In the genomic region with DNA sequence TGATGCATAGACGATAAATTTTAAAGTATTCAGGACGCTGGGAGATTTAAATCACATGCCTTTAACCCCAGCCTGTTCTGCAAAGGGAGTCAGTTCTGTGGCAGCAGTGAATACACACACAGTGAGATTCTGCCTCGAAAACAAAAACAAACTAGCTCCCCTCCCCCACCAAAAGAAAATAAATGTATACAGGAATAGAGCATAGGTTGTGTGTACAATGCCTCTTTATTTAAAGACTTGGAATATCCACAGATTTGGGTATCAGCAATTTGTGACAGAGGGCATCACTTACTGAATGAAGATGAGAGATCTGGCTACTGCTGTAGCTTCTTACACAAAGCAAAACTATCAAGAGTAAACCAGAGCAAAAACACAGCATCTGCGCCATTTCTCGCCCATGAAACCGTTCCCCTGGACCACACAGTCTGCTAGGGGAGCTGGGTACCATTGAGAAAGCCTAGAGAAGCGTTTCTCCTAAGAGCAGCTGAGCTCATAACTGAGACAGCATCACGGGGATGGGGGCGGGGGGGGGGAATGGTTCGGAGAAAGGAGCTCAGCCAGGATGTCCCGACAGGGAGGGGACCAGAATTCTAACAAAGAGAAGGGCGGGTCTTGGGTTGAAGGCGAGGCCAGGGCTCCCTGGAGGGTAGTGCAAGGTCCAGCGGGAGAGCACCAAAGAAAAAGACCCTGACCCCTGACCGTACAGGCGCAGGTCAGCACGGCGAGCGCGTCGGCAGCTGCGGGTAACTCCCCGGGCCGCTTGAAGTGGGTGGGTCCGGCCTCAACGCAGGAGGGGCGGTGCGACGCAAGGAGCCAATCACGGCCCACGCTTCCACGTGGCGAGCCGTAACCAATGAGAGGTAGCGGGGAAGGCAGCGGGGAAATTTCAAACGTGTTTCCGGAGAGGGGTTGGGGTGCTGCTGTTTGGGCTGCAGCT, we compare ENCODE assay signal across 8 mouse cellular contexts. TPM values are rescaled to one million over a fixed set of nuclear protein-coding genes. Genes with fewer than 3 reads are reported as not detected.
A peak's percentile ranks its signal among the peaks of the same experiment; 100 is the strongest.
DNase-seq lines count a peak whose midpoint lies in the region; ATAC-seq and TF ChIP-seq lines count a peak whose summit lies in the region.

A gene (plus strand): TSS at position 879 of the 937 bp plus-strand sequence.

- peak within 1 kb of the TSS; percentile 92 for H3K4me3 ChIP-seq in bone marrow macrophage, adult 2 months (ENCODE audit: insufficient read depth, low read length)
- peak within 1 kb of the TSS; percentile 80 for H3K4me3 ChIP-seq in embryonic fibroblast, embryonic 13.5 days (ENCODE audit: insufficient read depth, low read length)
- peak within 1 kb of the TSS; percentile 94 for H3K4me3 ChIP-seq in heart, embryonic 11.5 days (ENCODE audit: low read depth, low read length)
- H3K4me3 ChIP-seq in kidney, embryonic 16.5 days (ENCODE audit: low read length): peak within 1 kb of the TSS; percentile 92
- H3K4me3 ChIP-seq in liver, adult 2 months (ENCODE audit: insufficient read depth, low read depth, low read length): peak within 1 kb of the TSS; percentile 81
- H3K4me3 ChIP-seq in myocyte: peak within 1 kb of the TSS; percentile 39

- H3ac ChIP-seq in myocyte (ENCODE audit: control insufficient read depth, insufficient read length): peak within 1 kb of the TSS; percentile 91

- peak; percentile 99 for ATAC-seq in heart, embryonic 11.5 days (replicated peaks; ENCODE audit: insufficient number of reproducible peaks, low FRiP score, low TSS enrichment)
- peak; percentile 99 for ATAC-seq in kidney, embryonic 16.5 days (ENCODE audit: low FRiP score, low TSS enrichment)

- H3K27me3 ChIP-seq in heart, embryonic 11.5 days (ENCODE audit: control insufficient read depth, insufficient read depth, low read length): no peaks in the 10 kb centered on the region
- no peaks in the 10 kb centered on the region for H3K27me3 ChIP-seq in kidney, embryonic 16.5 days (ENCODE audit: insufficient read depth, low read length)
- H3K27me3 ChIP-seq in liver, adult 2 months (ENCODE audit: control insufficient read depth, insufficient read depth, low read length): no peaks in the 10 kb centered on the region
- no peaks in the 10 kb centered on the region for H3K27me3 ChIP-seq in myocyte (ENCODE audit: control insufficient read depth, insufficient read depth, insufficient read length)
- H3K27me3 ChIP-seq in splenic B cell, adult 2 months (ENCODE audit: control insufficient read depth, insufficient read depth, low read length, poor library complexity, severe bottlenecking): no peaks in the 10 kb centered on the region

- DNase-seq in A20 (ENCODE audit: low read depth, low spot score): peak; percentile 97
- peak; percentile 78 for DNase-seq in liver, adult 2 months (ENCODE audit: extremely low read depth, low read depth, low spot score)
- DNase-seq in splenic B cell, adult 2 months (ENCODE audit: low read depth, low spot score): peak; percentile 93

- H3K4me2 ChIP-seq in heart, embryonic 11.5 days: peak within 1 kb of the TSS; percentile 66
- H3K4me2 ChIP-seq in kidney, embryonic 16.5 days (replicated peaks; ENCODE audit: low read depth, low read length): peak within 1 kb of the TSS; percentile 77
- peak within 1 kb of the TSS; percentile 69 for H3K4me2 ChIP-seq in myocyte (ENCODE audit: low read depth)

- H3K36me3 ChIP-seq in heart, embryonic 11.5 days (ENCODE audit: control insufficient read depth, insufficient read depth, low read length): no peaks in the 10 kb centered on the region
- H3K36me3 ChIP-seq in kidney, embryonic 16.5 days (ENCODE audit: insufficient read depth, low read length): no peaks in the 10 kb centered on the region
- no peaks in the 10 kb centered on the region for H3K36me3 ChIP-seq in liver, adult 2 months (ENCODE audit: control insufficient read depth, insufficient read depth, low read length)
- H3K36me3 ChIP-seq in myocyte (ENCODE audit: control insufficient read depth, insufficient read depth): no peaks in the 10 kb centered on the region
- H3K36me3 ChIP-seq in splenic B cell, adult 2 months (ENCODE audit: control insufficient read depth, insufficient read depth, low read length, poor library complexity, severe bottlenecking): no peaks in the 10 kb centered on the region

- H3K9ac ChIP-seq in heart, embryonic 11.5 days (ENCODE audit: low read depth, low read length): peak within 1 kb of the TSS; percentile 86
- peak within 1 kb of the TSS; percentile 85 for H3K9ac ChIP-seq in kidney, embryonic 16.5 days (replicated peaks; ENCODE audit: low read length)
- peak within 1 kb of the TSS; percentile 66 for H3K9ac ChIP-seq in liver, adult 2 months (ENCODE audit: low read depth, low read length)

- H3K4me1 ChIP-seq in bone marrow macrophage, adult 2 months (ENCODE audit: control insufficient read depth, insufficient read depth, low read length): peaks cover 8% of the 10 kb centered on the region
- H3K4me1 ChIP-seq in embryonic fibroblast, embryonic 13.5 days (ENCODE audit: control insufficient read depth, insufficient read depth, low read length): no peaks in the 10 kb centered on the region
- peaks cover 4% of the 10 kb centered on the region; the same call in 1 of the 2 replicates for H3K4me1 ChIP-seq in heart, embryonic 11.5 days (ENCODE audit: control insufficient read depth, insufficient read depth, low read length)
- peaks cover 14% of the 10 kb centered on the region for H3K4me1 ChIP-seq in kidney, embryonic 16.5 days (ENCODE audit: insufficient read depth, low read length)
- 0 out of 2 replicates have a peak, but pooled peaks cover 5% of the 10 kb centered on the region for H3K4me1 ChIP-seq in liver, adult 2 months (ENCODE audit: control insufficient read depth, insufficient read depth, low read length)

- 1% methylated on average over 34 of the region's 38 CpGs for WGBS in heart, embryonic 11.5 days (ENCODE audit: insufficient replicate concordance)
- WGBS in kidney, embryonic 16.5 days: under 1% methylated on average over 38 of the region's 38 CpGs
- WGBS in liver, adult 2 months: 2% methylated on average over 38 of the region's 38 CpGs

- no peak for TF ChIP-seq POLR2A in bone marrow macrophage, adult 2 months (IDR thresholded peaks at IDR 0.05; ENCODE audit: borderline replicate concordance, low read depth, low read length)
- TF ChIP-seq POLR2A in embryonic fibroblast, embryonic 13.5 days (IDR thresholded peaks at IDR 0.05; ENCODE audit: low read depth, low read length): peak; percentile 93
- peak; percentile 42; the same call in 1 of the 2 replicates for TF ChIP-seq POLR2A in liver, adult 2 months (IDR thresholded peaks at IDR 0.05; ENCODE audit: extremely low read depth, insufficient read depth, low read length)
- TF ChIP-seq POLR2A in myocyte (IDR thresholded peaks at IDR 0.05; ENCODE audit: insufficient read length, low read depth): peak; percentile 96

- H3K79me2 ChIP-seq in liver, adult 2 months (ENCODE audit: control insufficient read depth, insufficient read depth, low read length): no peaks in the 10 kb centered on the region
- peaks cover 30% of the 10 kb centered on the region for H3K79me2 ChIP-seq in myocyte (ENCODE audit: control insufficient read depth, insufficient read depth)

- peak within 1 kb of the TSS; percentile 37; the same call in 1 of the 2 replicates for H3K27ac ChIP-seq in bone marrow macrophage, adult 2 months (ENCODE audit: insufficient read depth, low read depth, low read length)
- no peak within 1 kb of the TSS for H3K27ac ChIP-seq in embryonic fibroblast, embryonic 13.5 days (ENCODE audit: insufficient read depth, low read length)
- peak within 1 kb of the TSS; percentile 75 for H3K27ac ChIP-seq in heart, embryonic 11.5 days (ENCODE audit: low read depth, low read length)
- peak within 1 kb of the TSS; percentile 82 for H3K27ac ChIP-seq in kidney, embryonic 16.5 days (ENCODE audit: low read length)
- H3K27ac ChIP-seq in liver, adult 2 months (replicated peaks; ENCODE audit: insufficient read depth, low read depth, low read length): peak within 1 kb of the TSS; percentile 44; the same call in 1 of the 2 replicates

- no peak for TF ChIP-seq CTCF in bone marrow macrophage, adult 2 months (IDR thresholded peaks at IDR 0.05; ENCODE audit: low read depth, low read length)
- no peak for TF ChIP-seq CTCF in embryonic fibroblast, embryonic 13.5 days (IDR thresholded peaks at IDR 0.05; ENCODE audit: borderline replicate concordance, insufficient read depth, low read length)
- no peak for TF ChIP-seq CTCF in liver, adult 2 months (IDR thresholded peaks at IDR 0.05; ENCODE audit: low read depth, low read length)

- no peaks in the 10 kb centered on the region for H3K9me3 ChIP-seq in heart, embryonic 11.5 days (replicated peaks; ENCODE audit: control insufficient read depth, low read length)
- no peaks in the 10 kb centered on the region for H3K9me3 ChIP-seq in kidney, embryonic 16.5 days (ENCODE audit: low read length)

TF ChIP-seq in myocyte, 11 proteins besides CTCF, POLR2A, EP300 and RAD21:
- no peak for TF ChIP-seq TCF3 (IDR thresholded peaks at IDR 0.05; ENCODE audit: insufficient read length, low read depth)
- TF ChIP-seq USF1 (IDR thresholded peaks at IDR 0.05; ENCODE audit: low read depth): peak; percentile 94
- TF ChIP-seq REST (IDR thresholded peaks at IDR 0.05; ENCODE audit: insufficient read depth, insufficient read length): no peak
- peak in 2 of 3 experiments; percentile 49 to 75 for TF ChIP-seq MYOG (IDR thresholded peaks at IDR 0.05; ENCODE audit: control insufficient read depth in 1 of 3, insufficient read depth in 1 of 3, insufficient read length in 2 of 3, low read depth in 2 of 3)
- TF ChIP-seq TCF12 (IDR thresholded peaks at IDR 0.05; ENCODE audit: insufficient read depth, poor library complexity, severe bottlenecking): no peak
- TF ChIP-seq E2F4 (IDR thresholded peaks at IDR 0.05; ENCODE audit: insufficient read depth): peak; percentile 99
- TF ChIP-seq POLR2AphosphoS2 (IDR thresholded peaks at IDR 0.05; ENCODE audit: insufficient read length, low read depth): peak; percentile 97
- TF ChIP-seq MYOD1 (IDR thresholded peaks at IDR 0.05; ENCODE audit: control insufficient read depth in 1 of 3, insufficient read length in 2 of 3, low read depth in 2 of 3): peak in 2 of 3 experiments; percentile 51 to 57

RNA-seq across cellular contexts. Expression of the gene that starts here (rescaled TPM):
- polyA plus RNA-seq in bone marrow macrophage, adult 2 months (2012; ENCODE audit: insufficient read depth, insufficient read length, missing spikeins): 9.9 and 11.4 TPM in 2 replicates
- 17.5 and 24.7 TPM in 2 replicates for polyA plus RNA-seq in embryonic fibroblast, embryonic 13.5 days (2011; ENCODE audit: insufficient read length, low read depth, missing spikeins)
- 20.4 and 23.8 TPM in 2 replicates for polyA plus RNA-seq in heart, embryonic 11.5 days (2014; fragmentation: Nextera tagmentation; extraction: Ambion mirVana)
- polyA plus RNA-seq in kidney, embryonic 16.5 days (2015; fragmentation: Nextera tagmentation; extraction: Ambion mirVana): 36.5 and 36.9 TPM in 2 replicates
- 0.18 and 0.74 TPM in 2 replicates for total RNA-seq in liver, adult 2 months (2014; rRNA removed)
- polyA plus RNA-seq in liver, adult 2 months (2012; rRNA removed): not detected in 2 replicates
- polyA plus RNA-seq in myocyte (2012; fragmentation: generic; extraction: Trizol): 3.0 TPM

Comparison
In these comparisons a context has a peak if more than half of its experiments do, and no peak if none do; other contexts are left out.
1. Peak in DNase-seq, H3K4me3 ChIP-seq, H3K27ac ChIP-seq and H3K9ac ChIP-seq in liver, adult 2 months; RNA of the gene not detected or under 1 TPM.
2. H3K4me3 ChIP-seq: peak in every context shown above with its lines; median percentile 94 in heart, embryonic 11.5 days; 92 in bone marrow macrophage, adult 2 months; 92 in kidney, embryonic 16.5 days; 81 in liver, adult 2 months; 80 in embryonic fibroblast, embryonic 13.5 days; 39 in myocyte.